Mouse (Mus musculus) lung, postnatal 10 days (tissue): ENCODE measurements around the gene Olfr584.

ENCODE experiments used
- DNase-seq: peaks from one replicate; pipeline ENCODE4 v3.0.0; 2021

Olfr584 gene

GRCm38 (mm10) chr7:103081585-103081984, at the start of gene Olfr584:
TSS of gene Olfr584 (plus strand) at chr7:103081885.
- no peak for DNase-seq

DNA sequence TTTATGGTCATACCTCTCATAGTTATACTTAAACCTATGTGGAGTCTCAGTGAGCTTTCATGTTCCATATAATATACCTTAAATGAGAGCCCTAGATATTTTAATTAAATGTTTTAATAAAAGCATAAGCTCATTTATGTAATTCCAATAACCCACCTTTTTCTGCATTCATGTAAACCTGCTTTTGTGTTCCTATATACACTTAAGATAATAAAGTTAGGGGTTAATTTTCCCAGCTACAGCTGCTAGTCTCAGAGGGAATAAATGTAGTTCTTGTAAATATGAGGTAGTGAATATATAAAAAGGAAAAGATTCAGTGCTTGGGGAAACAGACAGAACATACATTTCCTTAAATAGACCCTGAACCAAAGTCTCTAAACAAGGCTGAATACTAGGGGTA, 44.0 kb upstream of the Olfr584 start, which contains the start of gene Olfr582:
Gene Olfr582 (plus strand): TSS at position 301 of the 400 bp plus-strand sequence.
- no peak for DNase-seq

DNA sequence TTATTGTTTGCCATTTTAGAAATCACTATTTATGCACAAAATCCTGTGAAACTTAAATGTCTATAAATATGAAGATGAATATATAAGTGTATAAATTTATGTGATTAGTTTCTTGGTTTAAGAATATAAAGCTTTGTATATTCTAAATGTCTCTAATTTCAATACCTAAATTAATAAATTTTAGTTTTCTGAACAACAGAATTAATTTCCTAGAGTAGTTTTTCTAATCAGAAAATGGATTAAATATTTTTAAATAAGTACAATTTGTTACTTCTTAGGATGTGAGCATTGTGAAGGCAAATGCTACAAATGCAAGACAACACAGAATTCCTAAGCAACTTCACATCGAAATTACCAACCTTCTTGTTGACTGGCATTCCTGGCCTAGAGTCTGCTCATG, 30.7 kb upstream of the Olfr584 start, which contains the start of gene Olfr583:
Gene Olfr583 (plus strand): TSS at position 301 of the 400 bp plus-strand sequence.
- no peak for DNase-seq

DNA sequence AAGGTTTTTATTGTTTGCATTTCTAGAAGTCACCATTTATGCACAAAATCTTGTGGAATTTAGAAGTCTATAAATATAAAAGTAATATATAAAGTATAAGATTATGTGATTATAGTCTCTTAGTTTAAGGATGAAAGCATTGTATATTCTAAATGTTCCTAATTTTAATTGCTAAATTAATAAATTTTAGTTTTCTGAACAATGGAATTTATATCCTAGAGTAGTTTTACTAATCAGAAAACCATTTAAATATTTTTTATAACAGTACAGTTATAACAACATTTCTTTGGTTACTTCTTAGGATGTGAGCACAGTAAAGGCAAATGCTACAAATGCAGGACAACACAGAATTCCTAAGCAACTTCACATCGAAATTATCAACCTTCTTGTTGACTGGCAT, 15.7 kb downstream of the Olfr584 start, which contains the start of gene Olfr585:
Gene Olfr585 (plus strand): TSS at position 301 of the 400 bp plus-strand sequence.
- no peak for DNase-seq

- DNase-seq, result no peak
Measured at GRCm38 (mm10) chr7:103119406-103119805, 37.7 kb downstream of the Olfr584 start.

- DNase-seq, result no peak
Measured at GRCm38 (mm10) chr7:103125538-103125937, 43.9 kb downstream of the Olfr584 start, which contains the start of gene Olfr586. TSS of gene Olfr586 (minus strand) at chr7:103125638.
